Mouse (Mus musculus): ENCODE measurements around the gene Nprl2. TPM values are rescaled to one million over a fixed set of nuclear protein-coding genes. Genes with fewer than 3 reads are reported as not detected.

Nprl2 gene
- polyA plus RNA-seq, 1 experiment from 2014 or later: 77.9 TPM

DNA sequence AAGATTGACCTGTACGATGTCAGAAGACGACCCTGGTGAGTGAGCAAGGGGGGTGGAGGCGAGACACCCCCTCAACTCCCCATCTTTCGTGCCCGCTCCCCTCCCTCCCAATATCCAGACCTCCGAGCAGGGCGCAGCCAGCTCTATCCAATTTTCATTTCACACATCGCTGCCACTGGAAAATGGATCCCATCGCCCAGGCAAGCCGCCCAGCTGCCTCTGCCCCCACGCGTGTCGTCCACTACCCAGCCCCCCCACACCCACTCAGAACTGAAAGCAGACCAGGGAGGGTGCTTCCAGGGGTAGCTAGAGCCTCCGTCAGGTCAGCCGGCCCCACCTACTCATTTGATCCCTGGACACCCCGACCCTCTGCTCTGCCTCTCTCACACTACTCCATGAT, 29.7 kb upstream of the Nprl2 start:
- Histone ChIP-seq H3K4me2 (no peak overlapping the region), H3K27ac (replicated peaks) (peak overlapping the region; percentile 61), H3K4me1 (peaks cover 60% of the 10 kb centered on the region), H3K9ac (replicated peaks) (no peak overlapping the region), H3K27me3 (replicated peaks) (no peaks in the 10 kb centered on the region), H3K36me3 (no peaks in the 10 kb centered on the region; the same call in 1 of the 2 replicates), H3K4me3 (replicated peaks) (no peak overlapping the region), H3K9me3 (replicated peaks) (no peaks in the 10 kb centered on the region)
- WGBS: 48% methylated on average over 16 of the region's 16 CpGs
- no peak for ATAC-seq (ENCODE audit: low FRiP score)

GRCm38 (mm10) chr9:107514303-107514955, 27.6 kb upstream of the Nprl2 start:
- Histone ChIP-seq H3K9ac (replicated peaks) (no peak overlapping the region), H3K4me3 (replicated peaks) (no peak overlapping the region), H3K9me3 (replicated peaks) (no peaks in the 10 kb centered on the region), H3K4me1 (peaks cover 39% of the 10 kb centered on the region), H3K27ac (replicated peaks) (peak overlapping the region; percentile 19), H3K27me3 (replicated peaks) (no peaks in the 10 kb centered on the region), H3K4me2 (no peak overlapping the region), H3K36me3 (peaks cover 3% of the 10 kb centered on the region)
- ATAC-seq (ENCODE audit: low FRiP score): peak; percentile 60; the same call in 1 of the 2 replicates
- 20% methylated on average over 14 of the region's 14 CpGs for WGBS

DNA sequence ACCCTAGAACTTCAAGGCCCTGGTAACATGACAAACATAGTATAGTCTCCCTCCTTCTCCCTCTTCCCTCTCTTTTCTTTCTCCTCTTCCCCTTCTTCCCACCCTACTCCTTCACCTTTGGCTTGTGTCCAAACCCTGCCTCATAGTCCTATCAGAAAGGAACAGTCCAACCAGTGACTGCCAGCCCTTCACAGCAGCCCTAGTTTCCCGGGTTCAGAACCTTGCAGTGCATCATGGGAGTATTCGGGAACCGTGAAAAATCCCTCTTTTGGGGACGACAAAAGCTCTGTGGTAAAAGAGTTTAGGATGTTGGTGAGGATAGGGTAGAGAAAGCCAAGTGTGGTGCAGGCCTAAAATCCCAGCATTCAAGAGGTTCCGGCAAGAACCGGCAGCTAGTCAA, 21.7 kb upstream of the Nprl2 start:
- Histone ChIP-seq H3K9me3 (replicated peaks) (no peaks in the 10 kb centered on the region), H3K4me3 (replicated peaks) (no peak overlapping the region), H3K9ac (replicated peaks) (no peak overlapping the region), H3K4me2 (no peak overlapping the region), H3K27me3 (replicated peaks) (peaks cover 13% of the 10 kb centered on the region), H3K4me1 (peaks cover 8% of the 10 kb centered on the region), H3K36me3 (peaks cover 7% of the 10 kb centered on the region), H3K27ac (replicated peaks) (peak overlapping the region; percentile 14; the same call in 1 of the 2 replicates)
- ATAC-seq (ENCODE audit: low FRiP score): no peak
- WGBS: 32% methylated on average over 6 of the region's 6 CpGs

DNA sequence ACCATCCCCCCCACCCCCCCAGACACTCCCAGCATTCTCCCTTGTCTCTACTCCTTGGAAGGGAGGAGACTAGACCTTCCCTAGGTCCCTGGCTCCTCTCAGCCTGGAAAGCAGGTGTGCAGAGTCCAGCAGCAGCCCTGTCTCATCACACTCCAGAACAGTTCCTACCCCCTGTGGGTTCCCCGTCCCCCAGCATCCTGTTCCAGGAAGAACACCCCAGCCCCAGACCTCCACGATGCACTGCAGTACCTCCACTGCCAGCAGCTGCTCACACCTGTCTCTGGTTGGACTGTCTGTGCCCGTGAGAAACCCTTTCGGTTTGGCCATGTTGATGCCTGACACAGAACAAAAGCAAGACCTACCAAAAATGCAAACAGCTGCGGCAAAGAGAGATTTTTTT, 20.8 kb upstream of the Nprl2 start:
- peaks cover 7% of the 10 kb centered on the region for H3K36me3 ChIP-seq
- 58% methylated on average over 5 of the region's 5 CpGs for WGBS
- no peak overlapping the region for H3K27ac ChIP-seq (replicated peaks)
- H3K9ac ChIP-seq (replicated peaks): no peak overlapping the region
- H3K4me1 ChIP-seq: peaks cover 10% of the 10 kb centered on the region
- H3K27me3 ChIP-seq (replicated peaks): peaks cover 22% of the 10 kb centered on the region
- no peak overlapping the region for H3K4me2 ChIP-seq
- no peaks in the 10 kb centered on the region for H3K9me3 ChIP-seq (replicated peaks)
- no peak for ATAC-seq (ENCODE audit: low FRiP score)
- no peak overlapping the region for H3K4me3 ChIP-seq (replicated peaks)

GRCm38 (mm10) chr9:107521711-107522399, 20.2 kb upstream of the Nprl2 start:
- H3K4me2 ChIP-seq: peak overlapping the region; percentile 13
- H3K36me3 ChIP-seq: peaks cover 7% of the 10 kb centered on the region
- H3K4me1 ChIP-seq: peaks cover 17% of the 10 kb centered on the region
- no peak overlapping the region for H3K27ac ChIP-seq (replicated peaks)
- H3K27me3 ChIP-seq (replicated peaks): peaks cover 28% of the 10 kb centered on the region
- H3K9me3 ChIP-seq (replicated peaks): no peaks in the 10 kb centered on the region
- no peak for ATAC-seq (ENCODE audit: low FRiP score)
- H3K9ac ChIP-seq (replicated peaks): 0 out of 2 replicates have a peak overlapping the region, but pooled peaks have one; percentile 18
- H3K4me3 ChIP-seq (replicated peaks): no peak overlapping the region
- WGBS: 28% methylated on average over 25 of the region's 25 CpGs

DNA sequence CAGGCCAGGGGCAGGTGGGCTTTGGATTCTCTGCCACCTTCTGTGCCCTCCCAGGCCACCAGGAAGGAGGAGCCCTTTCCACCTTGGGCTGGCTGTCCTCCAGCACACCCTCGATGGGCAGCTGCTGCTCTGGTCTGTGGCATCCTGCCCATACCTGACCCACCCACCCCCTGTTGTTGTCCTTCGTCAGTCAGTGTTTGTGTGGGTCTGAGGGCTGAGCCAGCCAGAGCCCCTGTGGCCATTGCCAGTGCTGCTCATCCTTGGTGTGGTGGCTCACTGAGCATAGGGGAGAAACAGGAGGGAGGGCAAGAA, 19.7 kb upstream of the Nprl2 start:
- Histone ChIP-seq H3K4me1 (peaks cover 20% of the 10 kb centered on the region), H3K27ac (replicated peaks) (no peak overlapping the region), H3K9ac (replicated peaks) (0 out of 2 replicates have a peak overlapping the region, but pooled peaks have one; percentile 18), H3K9me3 (replicated peaks) (no peaks in the 10 kb centered on the region), H3K27me3 (replicated peaks) (peaks cover 30% of the 10 kb centered on the region), H3K4me2 (peak overlapping the region; percentile 13; the same call in 1 of the 2 replicates), H3K36me3 (peaks cover 7% of the 10 kb centered on the region), H3K4me3 (replicated peaks) (no peak overlapping the region)
- ATAC-seq (ENCODE audit: low FRiP score): no peak
- 23% methylated on average over 2 of the region's 2 CpGs for WGBS

- 9% methylated on average over 39 of the region's 44 CpGs for WGBS
- no peaks in the 10 kb centered on the region for H3K9me3 ChIP-seq (replicated peaks)
These were observed 15.6 kb upstream of the Nprl2 start for GRCm38 (mm10) chr9:107526198-107527026.

DNA sequence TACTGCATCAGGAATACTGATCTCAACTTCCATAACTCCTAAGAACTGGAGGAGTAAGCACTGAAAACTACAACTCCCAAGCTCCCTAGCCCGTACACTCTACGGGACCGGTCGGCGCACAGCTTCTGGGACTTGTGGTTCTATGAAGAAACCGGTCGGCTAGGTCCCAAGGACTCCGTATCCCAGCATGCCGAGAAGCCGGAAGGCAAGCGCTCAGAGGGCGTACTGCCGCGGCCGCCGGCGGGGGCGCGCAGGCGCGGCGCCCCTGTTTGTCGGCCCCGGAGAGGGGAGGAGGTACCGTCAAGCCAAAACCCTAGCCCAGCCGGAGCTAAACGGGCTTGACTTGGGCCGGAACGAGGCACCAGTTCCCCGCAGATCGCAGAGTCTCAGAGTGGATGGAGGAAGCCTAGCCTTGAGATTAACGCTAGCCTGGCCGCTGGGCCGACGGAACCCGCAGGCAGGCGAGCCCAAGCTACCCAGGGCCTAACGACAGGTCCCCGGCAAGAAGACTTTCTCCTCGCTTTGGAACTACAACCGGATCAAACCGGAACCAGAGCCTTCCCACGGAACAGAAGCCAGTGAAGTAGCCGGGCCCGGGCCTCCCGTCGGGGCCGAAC, 8.1 kb upstream of the Nprl2 start, which contains the start of gene Tmem115:
TSS of gene Tmem115 (plus strand) at position 155 of the 617 bp plus-strand sequence.
- peak; percentile 97 for ATAC-seq (ENCODE audit: low FRiP score)
- WGBS: under 1% methylated on average over 48 of the region's 48 CpGs
- peak within 1 kb of the TSS; percentile 86 for H3K9ac ChIP-seq (replicated peaks)
- H3K36me3 ChIP-seq: peaks cover 14% of the 10 kb centered on the region
- H3K27ac ChIP-seq (replicated peaks): peak within 1 kb of the TSS; percentile 80
- peaks cover 42% of the 10 kb centered on the region for H3K4me1 ChIP-seq
- H3K27me3 ChIP-seq (replicated peaks): no peaks in the 10 kb centered on the region
- H3K4me3 ChIP-seq (replicated peaks): peak within 1 kb of the TSS; percentile 89
- no peaks in the 10 kb centered on the region for H3K9me3 ChIP-seq (replicated peaks)
- H3K4me2 ChIP-seq: peak within 1 kb of the TSS; percentile 95

More at GRCm38 (mm10) chr9:107526198-107527026, 15.6 kb upstream of the Nprl2 start:
- Histone ChIP-seq H3K4me3 (replicated peaks) (peak overlapping the region; percentile 30), H3K9ac (replicated peaks) (no peak overlapping the region), H3K27ac (replicated peaks) (0 out of 2 replicates have a peak overlapping the region, but pooled peaks have one; percentile 2), H3K36me3 (peaks cover 4% of the 10 kb centered on the region; the same call in 1 of the 2 replicates), H3K27me3 (replicated peaks) (peaks cover 34% of the 10 kb centered on the region), H3K4me2 (peak overlapping the region; percentile 56), H3K4me1 (peaks cover 22% of the 10 kb centered on the region)
- ATAC-seq (ENCODE audit: low FRiP score): peak; percentile 62

- Histone ChIP-seq H3K4me1 (peaks cover 42% of the 10 kb centered on the region), H3K27ac (replicated peaks) (peak overlapping the region; percentile 80), H3K4me3 (replicated peaks) (peak overlapping the region; percentile 89), H3K9ac (replicated peaks) (peak overlapping the region; percentile 86), H3K27me3 (replicated peaks) (no peaks in the 10 kb centered on the region), H3K9me3 (replicated peaks) (no peaks in the 10 kb centered on the region), H3K36me3 (peaks cover 21% of the 10 kb centered on the region), H3K4me2 (peak overlapping the region; percentile 95)
- peak; percentile 20 for ATAC-seq (ENCODE audit: low FRiP score)
- under 1% methylated on average over 40 of the region's 40 CpGs for WGBS
These were observed 7.4 kb upstream of the Nprl2 start for GRCm38 (mm10) chr9:107534408-107535202.

DNA sequence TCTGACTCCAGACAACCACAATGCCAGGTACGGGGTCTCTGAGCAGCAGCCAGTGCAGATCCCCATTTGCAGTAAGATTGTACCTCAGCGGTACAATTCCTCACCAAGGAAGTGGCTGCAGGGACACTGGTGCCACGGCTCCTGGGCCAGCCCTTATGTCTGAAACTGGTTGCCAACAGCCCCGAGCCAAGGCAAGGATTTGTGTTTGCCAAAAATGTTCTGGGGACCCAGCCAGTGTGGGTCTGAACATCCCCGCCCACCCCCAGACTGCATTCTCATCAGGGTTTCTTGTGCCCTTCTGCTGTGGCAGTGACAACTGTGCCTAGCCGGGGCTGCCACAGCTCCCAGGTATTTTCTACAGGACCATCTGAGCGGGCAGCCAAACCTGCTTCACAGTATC, 3.8 kb upstream of the Nprl2 start:
- Histone ChIP-seq H3K27ac (replicated peaks) (no peak overlapping the region), H3K9me3 (replicated peaks) (no peaks in the 10 kb centered on the region), H3K4me1 (peaks cover 68% of the 10 kb centered on the region), H3K36me3 (peaks cover 28% of the 10 kb centered on the region), H3K27me3 (replicated peaks) (no peaks in the 10 kb centered on the region), H3K4me2 (no peak overlapping the region), H3K4me3 (replicated peaks) (no peak overlapping the region), H3K9ac (replicated peaks) (no peak overlapping the region)
- no peak for ATAC-seq (ENCODE audit: low FRiP score)
- WGBS: 95% methylated on average over 7 of the region's 7 CpGs

Data from neural tube, embryonic 15.5 days (tissue).